Mouse (Mus musculus): ENCODE results near the gene Ints3.
A peak's percentile ranks its signal among the peaks of the same experiment; 100 is the strongest.

The Ints3 gene

GRCm38 (mm10) chr3:90445417-90446200, 12.2 kb upstream of the Ints3 start:
- DNase-seq: no peak

- no peak for DNase-seq
These were observed 10.6 kb upstream of the Ints3 start for GRCm38 (mm10) chr3:90443977-90444376.

- DNase-seq: no peak
These were observed 7.3 kb upstream of the Ints3 start for GRCm38 (mm10) chr3:90440756-90441155.

- no peak for DNase-seq
These were observed 3.7 kb upstream of the Ints3 start for GRCm38 (mm10) chr3:90437131-90437530.

- DNase-seq: peak; percentile 53 to 72
These were observed 780 bp upstream of the Ints3 start for GRCm38 (mm10) chr3:90434073-90434730.

GRCm38 (mm10) chr3:90432811-90433219, 607 bp downstream of the Ints3 start:
- DNase-seq: peak in 1 of 2 experiments; percentile 46

GRCm38 (mm10) chr3:90432348-90432747, 1.1 kb downstream of the Ints3 start:
- no peak for DNase-seq

- DNase-seq: no peak
These were observed 3.8 kb downstream of the Ints3 start for GRCm38 (mm10) chr3:90429576-90429975.

- no peak for DNase-seq
These were observed 5.2 kb downstream of the Ints3 start for GRCm38 (mm10) chr3:90428186-90428585.

GRCm38 (mm10) chr3:90427574-90427973, 5.8 kb downstream of the Ints3 start:
- DNase-seq: peak in 1 of 2 experiments; percentile 21

- no peak for DNase-seq
These were observed 7.9 kb downstream of the Ints3 start for GRCm38 (mm10) chr3:90425499-90425898.

- no peak for DNase-seq
These were observed 9.9 kb downstream of the Ints3 start for GRCm38 (mm10) chr3:90423549-90423948.

- DNase-seq: no peak
These were observed 12.7 kb downstream of the Ints3 start for GRCm38 (mm10) chr3:90420696-90421095.

GRCm38 (mm10) chr3:90413011-90413396, 20.4 kb downstream of the Ints3 start:
- DNase-seq: no peak

GRCm38 (mm10) chr3:90412312-90413010, 21.0 kb downstream of the Ints3 start:
- peak; percentile 51 to 67 for DNase-seq

- no peak for DNase-seq
These were observed 24.7 kb downstream of the Ints3 start for GRCm38 (mm10) chr3:90408721-90409120.

GRCm38 (mm10) chr3:90406414-90406813, 27.0 kb downstream of the Ints3 start:
- DNase-seq: no peak

- no peak for DNase-seq
These were observed 28.8 kb downstream of the Ints3 start for GRCm38 (mm10) chr3:90404609-90405008.

- DNase-seq: no peak
These were observed 29.3 kb downstream of the Ints3 start for GRCm38 (mm10) chr3:90404121-90404520.

- DNase-seq: no peak
These were observed 32.4 kb downstream of the Ints3 start for GRCm38 (mm10) chr3:90400993-90401392.

- DNase-seq: no peak
These were observed 37.8 kb downstream of the Ints3 start for GRCm38 (mm10) chr3:90395629-90396028.

GRCm38 (mm10) chr3:90392661-90393060, 40.8 kb downstream of the Ints3 start:
- no peak for DNase-seq

GRCm38 (mm10) chr3:90391941-90392340, 41.5 kb downstream of the Ints3 start:
- no peak for DNase-seq

- no peak for DNase-seq
These were observed 42.4 kb downstream of the Ints3 start for GRCm38 (mm10) chr3:90391004-90391403.

Measured in kidney, adult 8-10 months (tissue).